Mouse (Mus musculus) heart, embryonic 16.5 days (tissue): Measurements from ENCODE around the gene Nxph3. TPM values are rescaled to one million over a fixed set of nuclear protein-coding genes. Genes with fewer than 3 reads are reported as not detected.

Experiments
- ATAC-seq: fragments of 200-750 bp; cut with Nextera tagmentation; replicated peaks from 2 replicates; pipeline ENCODE4 v1.8.0; 2017; ENCODE audit warnings: moderate number of reproducible peaks; ENCODE audit not compliant: insufficient read depth, low FRiP score; ENCODE audit errors: extremely low read depth
- H3K27ac ChIP-seq: fragments of 300-500 bp; sonication (generic); 2 replicates; pipeline ENCODE4 v1.5.1; 2014; ENCODE audit warnings: mild to moderate bottlenecking, low read length, control low read depth, moderate library complexity
- H3K27me3 ChIP-seq: fragments of 300-500 bp; sonication (generic); 2 replicates; pipeline ENCODE4 v1.6.1; 2014; ENCODE audit warnings: low read length, mixed read lengths; ENCODE audit not compliant: control insufficient read depth, insufficient read depth
- H3K36me3 ChIP-seq: fragments of 300-500 bp; sonication (generic); 2 replicates; pipeline ENCODE4 v1.6.1; 2014; ENCODE audit not compliant: control insufficient read depth, insufficient read depth
- H3K4me1 ChIP-seq: fragments of 300-500 bp; sonication (generic); 2 replicates; pipeline ENCODE4 v1.6.1; 2014; ENCODE audit warnings: low read length, mixed read lengths; ENCODE audit not compliant: control insufficient read depth, insufficient read depth
- H3K4me2 ChIP-seq: fragments of 300-500 bp; sonication (generic); 2 replicates; pipeline ENCODE4 v1.6.1; 2014; ENCODE audit warnings: low read depth, mild to moderate bottlenecking, control low read depth, low read length
- H3K4me3 ChIP-seq: fragments of 300-500 bp; sonication (generic); 2 replicates; pipeline ENCODE4 v1.5.1; 2014; ENCODE audit warnings: mild to moderate bottlenecking, control low read depth, low read length
- H3K9ac ChIP-seq: fragments of 300-500 bp; sonication (generic); 2 replicates; pipeline ENCODE4 v1.6.1; 2014; ENCODE audit warnings: low read length, control low read depth
- H3K9me3 ChIP-seq: fragments of 300-500 bp; sonication (generic); replicated peaks from 2 replicates; pipeline ENCODE4 v1.6.1; 2016; ENCODE audit warnings: low read length; ENCODE audit not compliant: control insufficient read depth
- WGBS: fragments of 180-500 bp; shearing (Covaris S2); extraction: QIAGEN DNeasy Blood & Tissue Kit; methylation state at CpG from one replicate; pipeline ENCODE4 v1.1.7; 2014; 5-methylcytosine and 5-hydroxymethylcytosine counted together
- polyA plus RNA-seq: library from polyadenylated mRNA; unstranded; fragments of >200 nt; fragmentation: Nextera tagmentation; extraction: Ambion mirVana; gene quantifications from 2 replicates; pipeline ENCODE4 v1.2.1, GENCODE M21; 2015

Nxph3 gene
- polyA plus RNA-seq = 0.07 and 0.14 TPM in 2 replicates

GRCm38 (mm10) chr11:95514298-95514861, at the start of gene Nxph3:
Gene Nxph3 (minus strand): TSS chr11:95514570.
- no peaks in the 10 kb centered on the region for H3K36me3 ChIP-seq
- WGBS = under 1% methylated on average over 61 of the region's 66 CpGs
- H3K27ac ChIP-seq = no peak within 1 kb of the TSS
- peak within 1 kb of the TSS; percentile 86 for H3K4me2 ChIP-seq
- peak within 1 kb of the TSS; percentile 64 for H3K4me3 ChIP-seq
- peak; percentile 31 for ATAC-seq
- peaks cover 54% of the 10 kb centered on the region for H3K27me3 ChIP-seq
- H3K9me3 ChIP-seq = no peaks in the 10 kb centered on the region
- H3K4me1 ChIP-seq = peaks cover 4% of the 10 kb centered on the region; the same call in 1 of the 2 replicates
- peak within 1 kb of the TSS; percentile 61 for H3K9ac ChIP-seq

GRCm38 (mm10) chr11:95563849-95564248, 49.5 kb upstream of the Nxph3 start:
- 0 out of 2 replicates have a peak, but pooled peaks cover 2% of the 10 kb centered on the region for H3K9me3 ChIP-seq

GRCm38 (mm10) chr11:95560773-95561172, 46.4 kb upstream of the Nxph3 start:
- H3K9ac ChIP-seq = no peak overlapping the region
- ATAC-seq = 0 out of 2 replicates have a peak, but pooled peaks have one; percentile 47
- no peak overlapping the region for H3K27ac ChIP-seq
- H3K36me3 ChIP-seq = no peaks in the 10 kb centered on the region
- H3K4me1 ChIP-seq = no peaks in the 10 kb centered on the region
- no peak overlapping the region for H3K4me2 ChIP-seq
- no peak overlapping the region for H3K4me3 ChIP-seq
- H3K27me3 ChIP-seq = no peaks in the 10 kb centered on the region
- 49% methylated on average over 3 of the region's 3 CpGs for WGBS
- H3K9me3 ChIP-seq = 0 out of 2 replicates have a peak, but pooled peaks cover 2% of the 10 kb centered on the region

More at GRCm38 (mm10) chr11:95563849-95564248, 49.5 kb upstream of the Nxph3 start:
- Histone ChIP-seq H3K36me3 (no peaks in the 10 kb centered on the region), H3K27me3 (no peaks in the 10 kb centered on the region), H3K4me2 (no peak overlapping the region), H3K9ac (no peak overlapping the region), H3K4me3 (no peak overlapping the region), H3K4me1 (0 out of 2 replicates have a peak, but pooled peaks cover 2% of the 10 kb centered on the region), H3K27ac (no peak overlapping the region)
- ATAC-seq = no peak
- 92% methylated on average over 5 of the region's 5 CpGs for WGBS

GRCm38 (mm10) chr11:95559761-95560160, 45.4 kb upstream of the Nxph3 start:
- 60% methylated on average over 2 of the region's 2 CpGs for WGBS
- 0 out of 2 replicates have a peak, but pooled peaks cover 2% of the 10 kb centered on the region for H3K9me3 ChIP-seq
- H3K27me3 ChIP-seq = no peaks in the 10 kb centered on the region
- ATAC-seq = no peak
- H3K27ac ChIP-seq = no peak overlapping the region
- H3K36me3 ChIP-seq = no peaks in the 10 kb centered on the region
- H3K4me3 ChIP-seq = no peak overlapping the region
- no peaks in the 10 kb centered on the region for H3K4me1 ChIP-seq
- H3K9ac ChIP-seq = no peak overlapping the region
- H3K4me2 ChIP-seq = no peak overlapping the region

GRCm38 (mm10) chr11:95557719-95558118, 43.3 kb upstream of the Nxph3 start:
- 33% methylated on average over 6 of the region's 6 CpGs for WGBS
- Histone ChIP-seq H3K9me3 (no peaks in the 10 kb centered on the region), H3K4me1 (no peaks in the 10 kb centered on the region), H3K36me3 (no peaks in the 10 kb centered on the region), H3K4me2 (no peak overlapping the region), H3K27ac (no peak overlapping the region), H3K27me3 (no peaks in the 10 kb centered on the region), H3K4me3 (no peak overlapping the region), H3K9ac (no peak overlapping the region)
- ATAC-seq = no peak

GRCm38 (mm10) chr11:95557032-95557431, 42.7 kb upstream of the Nxph3 start:
- no peaks in the 10 kb centered on the region for H3K9me3 ChIP-seq
- no peaks in the 10 kb centered on the region for H3K36me3 ChIP-seq
- no peak overlapping the region for H3K4me2 ChIP-seq
- no peak overlapping the region for H3K27ac ChIP-seq
- 74% methylated on average over 6 of the region's 6 CpGs for WGBS
- H3K4me1 ChIP-seq = no peaks in the 10 kb centered on the region
- no peaks in the 10 kb centered on the region for H3K27me3 ChIP-seq
- no peak overlapping the region for H3K4me3 ChIP-seq
- no peak for ATAC-seq
- H3K9ac ChIP-seq = no peak overlapping the region

- Histone ChIP-seq H3K4me1 (no peaks in the 10 kb centered on the region), H3K9me3 (no peaks in the 10 kb centered on the region), H3K27me3 (no peaks in the 10 kb centered on the region), H3K4me2 (no peak overlapping the region), H3K27ac (no peak overlapping the region), H3K9ac (no peak overlapping the region), H3K36me3 (no peaks in the 10 kb centered on the region), H3K4me3 (no peak overlapping the region)
- 52% methylated on average over 8 of the region's 8 CpGs for WGBS
- ATAC-seq = no peak
Measured at GRCm38 (mm10) chr11:95555279-95555678, 40.9 kb upstream of the Nxph3 start.

- Histone ChIP-seq H3K9me3 (no peaks in the 10 kb centered on the region), H3K9ac (no peak overlapping the region), H3K27ac (no peak overlapping the region), H3K4me2 (no peak overlapping the region), H3K27me3 (no peaks in the 10 kb centered on the region), H3K36me3 (no peaks in the 10 kb centered on the region), H3K4me3 (no peak overlapping the region), H3K4me1 (peaks cover 6% of the 10 kb centered on the region; the same call in 1 of the 2 replicates)
- ATAC-seq = no peak
- 80% methylated on average over 12 of the region's 12 CpGs for WGBS
Measured at GRCm38 (mm10) chr11:95550301-95551021, 36.1 kb upstream of the Nxph3 start.
